Mouse (Mus musculus): ENCODE data around the gene BC147527.
"Not testable (repeated sequence)": the region's sequence is repeated elsewhere in the genome, so short reads cannot be mapped to it uniquely, and the experiment has no call there.

DNA sequence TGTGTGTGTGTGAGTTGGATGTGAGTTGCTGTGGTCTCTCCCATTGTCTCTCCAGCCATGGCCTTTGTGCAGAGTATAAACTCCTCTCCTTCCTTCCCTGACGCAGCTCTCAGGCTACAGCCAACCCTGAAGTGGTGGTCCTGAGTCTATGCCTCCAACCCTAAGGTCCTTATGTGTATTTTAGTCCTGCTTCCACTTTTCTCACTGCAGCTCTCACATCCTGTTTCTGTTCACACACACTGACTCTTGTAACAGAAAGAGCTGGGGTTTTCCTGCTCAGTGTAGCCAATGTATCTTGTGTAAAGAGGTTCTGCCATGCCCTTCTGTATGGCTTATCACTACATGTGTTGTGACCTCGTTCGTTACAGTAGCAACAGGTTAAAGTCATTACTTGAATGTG, 40.5 kb upstream of the BC147527 start:
- not testable (repeated sequence) for TF ChIP-seq GATA1 (IDR thresholded peaks at IDR 0.05; ENCODE audit: borderline replicate concordance, low read length); FLI1 (IDR thresholded peaks at IDR 0.05; ENCODE audit: low read length)

Measured in megakaryocyte, embryonic 14.5 days (primary cell).